Mouse (Mus musculus) G1E (cell line): ENCODE data around the gene Tmem91.

Experiments
- CTCF ChIP-seq: IDR thresholded peaks from 2 replicates; pipeline ENCODE4 v1.5.1; 2012; ENCODE audit warnings: low read depth, low read length, inconsistent platforms, mixed read lengths
- GATA1 ChIP-seq: IDR thresholded peaks from 2 replicates; pipeline ENCODE4 v1.6.1; 2012; ENCODE audit warnings: borderline replicate concordance, low read length, inconsistent platforms, mixed read lengths
- POLR2AphosphoS5 ChIP-seq: IDR thresholded peaks from 2 replicates; pipeline ENCODE4 v1.6.1; 2012; ENCODE audit warnings: low read depth, low read length, inconsistent platforms; ENCODE audit not compliant: insufficient replicate concordance
- TAL1 ChIP-seq: conservative IDR thresholded peaks from 2 replicates; pipeline ENCODE4 v1.6.1; 2012; ENCODE audit warnings: low read depth, low read length, inconsistent platforms, mixed read lengths

GRCm38 (mm10) chr7:25632679-25633078, 42.3 kb downstream of the Tmem91 start:
- TF ChIP-seq CTCF (no peak), GATA1 (no peak), POLR2AphosphoS5 (no peak), TAL1 (no peak)
